In the genomic region with DNA sequence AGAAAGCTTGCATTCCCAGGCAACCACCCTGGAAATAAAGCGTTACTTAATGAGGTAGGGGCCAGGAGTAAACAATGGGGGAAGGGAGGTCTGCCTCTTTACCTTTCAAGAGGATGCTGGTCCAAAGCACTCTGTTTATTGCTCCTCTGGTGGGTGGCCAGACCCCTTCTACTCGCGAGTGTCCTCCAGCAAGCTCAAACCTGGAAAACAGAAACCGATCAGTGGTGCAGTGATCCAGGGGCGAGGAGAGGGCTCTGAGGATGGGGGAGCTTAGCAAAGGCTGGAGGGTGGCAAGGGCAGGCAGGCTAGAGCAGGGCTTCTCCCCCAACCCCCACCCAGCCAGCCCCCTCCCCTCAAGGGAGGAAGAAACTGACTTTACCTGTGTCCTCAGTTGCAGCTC, we compare ENCODE assay signal across 8 mouse cellular contexts. TPM values are rescaled to one million over a fixed set of nuclear protein-coding genes. Genes with fewer than 3 reads are reported as not detected.
DNase-seq lines count a peak whose midpoint lies in the region; ATAC-seq and TF ChIP-seq lines count a peak whose summit lies in the region.

No protein-coding gene starts in this region.

- intact Hi-C loops in left cerebral cortex, adult 2 months (cut with DNase I), result no loop called here
- intact Hi-C loops in left cerebral cortex, postnatal 10 days (cut with DNase I), result no loop called here

- whole genome bisulfite sequencing in heart, postnatal 0 days, result 0% methylated on average over 5 of the region's 5 CpGs
- WGBS in lung, postnatal 0 days, result 10% methylated on average over 3 of the region's 5 CpGs

- peaks cover 10% of the 10 kb centered on the region for H3K4me1 ChIP-seq in heart, postnatal 0 days (ENCODE audit: control insufficient read depth, insufficient read depth)
- peaks cover 2% of the 10 kb centered on the region; the same call in 1 of the 2 replicates for H3K4me1 ChIP-seq in lung, postnatal 0 days (ENCODE audit: insufficient read depth, low read depth, low read length)

- DNase-seq in left cerebral cortex, adult 2 months (ENCODE audit: extremely low spot score in 1 of 2, low spot score in 2 of 2), result no peak
- no peak for DNase-seq in left cerebral cortex, postnatal 10 days (ENCODE audit: extremely low spot score in 1 of 2, low spot score in 2 of 2)
- DNase-seq in c-Kit-positive CD71-positive TER-119-negative erythroid progenitor cells, embryonic 14.5 days (ENCODE audit: low read depth), result peak; percentile 5
- DNase-seq in heart, postnatal 0 days (ENCODE audit: low spot score), result no peak
- peak; percentile 19 for DNase-seq in lung, postnatal 0 days (ENCODE audit: low spot score)
- DNase-seq in thymus, postnatal 36 days, result no peak

- 0 out of 2 replicates have a peak, but pooled peaks cover 5% of the 10 kb centered on the region for H3K36me3 ChIP-seq in heart, postnatal 0 days (replicated peaks; ENCODE audit: control insufficient read depth, insufficient read depth, low read length)
- no peaks in the 10 kb centered on the region for H3K36me3 ChIP-seq in lung, postnatal 0 days (ENCODE audit: insufficient read depth, low read length)

- peak overlapping the region; percentile 88 for H3K9ac ChIP-seq in heart, postnatal 0 days (replicated peaks; ENCODE audit: low read depth, low read length)
- peak overlapping the region; percentile 65 for H3K9ac ChIP-seq in lung, postnatal 0 days (replicated peaks; ENCODE audit: low read depth)

- H3K27ac ChIP-seq in left cerebral cortex, adult 2 months, result peak overlapping the region; percentile 83; the same call in 1 of the 2 replicates
- H3K27ac ChIP-seq in heart, postnatal 0 days (ENCODE audit: low read depth), result peak overlapping the region; percentile 41; the same call in 1 of the 2 replicates
- peak overlapping the region; percentile 68; the same call in 1 of the 2 replicates for H3K27ac ChIP-seq in lung, postnatal 0 days (ENCODE audit: low read length)

- no peaks in the 10 kb centered on the region for H3K27me3 ChIP-seq in heart, postnatal 0 days (ENCODE audit: control insufficient read depth, insufficient read depth, low read length)
- no peaks in the 10 kb centered on the region for H3K27me3 ChIP-seq in lung, postnatal 0 days (replicated peaks; ENCODE audit: insufficient read depth, low read length)

- no peak for TF ChIP-seq CTCF in left cerebral cortex, adult 2 months (IDR thresholded peaks at IDR 0.05)
- TF ChIP-seq CTCF in heart, postnatal 0 days (IDR thresholded peaks at IDR 0.05; ENCODE audit: low read depth), result no peak
- TF ChIP-seq CTCF in lung, postnatal 0 days (IDR thresholded peaks at IDR 0.05), result no peak

- no peak for ATAC-seq in heart, postnatal 0 days (ENCODE audit: insufficient read depth, low read depth)
- no peak for ATAC-seq in lung, postnatal 0 days
- ATAC-seq in monocyte, adult 5-6 weeks (replicated peaks; ENCODE audit: insufficient number of reproducible peaks, low FRiP score, low TSS enrichment, poor library complexity, severe bottlenecking), result no peak
- ATAC-seq in activated CD4-positive, CD25-positive, alpha-beta regulatory T cell, adult 4 months, result no peak

- H3K4me2 ChIP-seq in heart, postnatal 0 days (ENCODE audit: low read depth, low read length), result peak overlapping the region; percentile 95
- peak overlapping the region; percentile 80 for H3K4me2 ChIP-seq in lung, postnatal 0 days (replicated peaks; ENCODE audit: low read depth, low read length)

- peak overlapping the region; percentile 66 for H3K4me3 ChIP-seq in left cerebral cortex, adult 2 months
- peak overlapping the region; percentile 94 for H3K4me3 ChIP-seq in heart, postnatal 0 days (ENCODE audit: low read depth, low read length)
- H3K4me3 ChIP-seq in lung, postnatal 0 days (ENCODE audit: low read depth, low read length), result peak overlapping the region; percentile 70

- no peak for TF ChIP-seq EP300 in heart, postnatal 0 days (IDR thresholded peaks at IDR 0.05; ENCODE audit: low read depth)
- TF ChIP-seq EP300 in lung, postnatal 0 days (IDR thresholded peaks at IDR 0.05), result no peak

- H3K9me3 ChIP-seq in heart, postnatal 0 days (replicated peaks; ENCODE audit: control insufficient read depth, low read length), result no peaks in the 10 kb centered on the region
- no peaks in the 10 kb centered on the region for H3K9me3 ChIP-seq in lung, postnatal 0 days (ENCODE audit: low read length)

RNA-seq across cellular contexts. Expression of a gene that starts 0.7 kb away (rescaled TPM):
- total RNA-seq in left cerebral cortex, adult 2 months (2021), result 10 to 100 TPM; 19.1 to 22.6 TPM
- total RNA-seq in left cerebral cortex, postnatal 10 days (2021), result 10 to 100 TPM; 16.4 to 19.2 TPM
- total RNA-seq in heart, postnatal 0 days (2014; rRNA removed; ENCODE audit: low replicate concordance), result 10.8 and 11.1 TPM in 2 replicates
- 5.6 and 6.5 TPM in 2 replicates for polyA plus RNA-seq in heart, postnatal 0 days (2015; fragmentation: Nextera tagmentation; extraction: Ambion mirVana)
- polyA plus RNA-seq in lung, postnatal 0 days (2015; fragmentation: Nextera tagmentation; extraction: Ambion mirVana), result 6.1 and 6.5 TPM in 2 replicates
- total RNA-seq in monocyte, adult 5-6 weeks (2017), result 7.5 to 8.3 TPM (median 8.3 TPM) in 3 replicates
- 1 to 10 TPM; 8.1 to 8.5 TPM for polyA plus RNA-seq in activated CD4-positive, CD25-positive, alpha-beta regulatory T cell, adult 4 months (2017; shearing (Covaris generic))

RNA-seq across cellular contexts. Expression of a gene that starts 1.0 kb away (rescaled TPM):
- total RNA-seq in left cerebral cortex, adult 2 months (2021), result 1 to 10 TPM; 8.6 to 9.3 TPM
- total RNA-seq in left cerebral cortex, postnatal 10 days (2021), result 10 to 100 TPM; 11.6 to 12.7 TPM
- total RNA-seq in heart, postnatal 0 days (2014; rRNA removed; ENCODE audit: low replicate concordance), result 2.1 and 18.5 TPM in 2 replicates
- 4.4 and 5.6 TPM in 2 replicates for polyA plus RNA-seq in heart, postnatal 0 days (2015; fragmentation: Nextera tagmentation; extraction: Ambion mirVana)
- 7.0 and 8.7 TPM in 2 replicates for polyA plus RNA-seq in lung, postnatal 0 days (2015; fragmentation: Nextera tagmentation; extraction: Ambion mirVana)
- 8.2 to 11.9 TPM (median 9.5 TPM) in 3 replicates for total RNA-seq in monocyte, adult 5-6 weeks (2017)
- 1 to 10 TPM; 9.1 to 9.2 TPM for polyA plus RNA-seq in activated CD4-positive, CD25-positive, alpha-beta regulatory T cell, adult 4 months (2017; shearing (Covaris generic))

RNA-seq across cellular contexts. Expression of a gene that starts 54.6 kb away (rescaled TPM):
- total RNA-seq in left cerebral cortex, adult 2 months (2021), result under 1 TPM; 0.28 to 0.29 TPM
- total RNA-seq in left cerebral cortex, postnatal 10 days (2021), result 1 to 10 TPM in 1 of 2 experiments, under 1 TPM in 1; 0.73 to 1.1 TPM
- 1.3 and 9.5 TPM in 2 replicates for total RNA-seq in heart, postnatal 0 days (2014; rRNA removed; ENCODE audit: low replicate concordance)
- 0.19 and 0.22 TPM in 2 replicates for polyA plus RNA-seq in heart, postnatal 0 days (2015; fragmentation: Nextera tagmentation; extraction: Ambion mirVana)
- 5.7 and 7.1 TPM in 2 replicates for polyA plus RNA-seq in lung, postnatal 0 days (2015; fragmentation: Nextera tagmentation; extraction: Ambion mirVana)
- total RNA-seq in monocyte, adult 5-6 weeks (2017), result not detected in 3 replicates
- not detected for polyA plus RNA-seq in activated CD4-positive, CD25-positive, alpha-beta regulatory T cell, adult 4 months (2017; shearing (Covaris generic))

Comparison
In these comparisons a context has a peak if more than half of its experiments do, and no peak if none do; other contexts are left out.
1. DNase-seq: peak in c-Kit-positive CD71-positive TER-119-negative erythroid progenitor cells, embryonic 14.5 days (single experiment) and lung, postnatal 0 days (single experiment); none in left cerebral cortex, adult 2 months (0 of 2), left cerebral cortex, postnatal 10 days (0 of 2), heart, postnatal 0 days (single experiment) and thymus, postnatal 36 days (0 of 2).
2. Peak in every context shown above with its lines, with median percentiles within 50 percentile points of each other: H3K27ac ChIP-seq and H3K4me3 ChIP-seq.